Mouse (Mus musculus): ENCODE results near the gene Ak5.
"Not testable (repeated sequence)": the region's sequence is repeated elsewhere in the genome, so short reads cannot be mapped to it uniquely, and the experiment has no call there.

Ak5 gene

GRCm38 (mm10) chr3:152625061-152625820, 42.9 kb downstream of the Ak5 start:
- no peak for DNase-seq (ENCODE audit: low spot score)

GRCm38 (mm10) chr3:152620534-152620933, 47.6 kb downstream of the Ak5 start:
- no peak for DNase-seq (ENCODE audit: low spot score)

- DNase-seq (ENCODE audit: low spot score): no peak
Observed at GRCm38 (mm10) chr3:152620058-152620457, 48.1 kb downstream of the Ak5 start.

- DNase-seq (ENCODE audit: low spot score): no peak
Observed at GRCm38 (mm10) chr3:152609076-152609475, 59.1 kb downstream of the Ak5 start.

GRCm38 (mm10) chr3:152605849-152606248, 62.3 kb downstream of the Ak5 start:
- DNase-seq (ENCODE audit: low spot score): no peak

GRCm38 (mm10) chr3:152599679-152600078, 68.5 kb downstream of the Ak5 start:
- no peak for DNase-seq (ENCODE audit: low spot score)

GRCm38 (mm10) chr3:152596406-152597050, 71.6 kb downstream of the Ak5 start:
- DNase-seq (ENCODE audit: low spot score): no peak

GRCm38 (mm10) chr3:152592767-152593425, 75.3 kb downstream of the Ak5 start:
- no peak for DNase-seq (ENCODE audit: low spot score)

GRCm38 (mm10) chr3:152590491-152590890, 77.7 kb downstream of the Ak5 start:
- DNase-seq (ENCODE audit: low spot score): no peak

- not testable (repeated sequence) for DNase-seq (ENCODE audit: low spot score)
Observed at GRCm38 (mm10) chr3:152589101-152589500, 79.1 kb downstream of the Ak5 start.

- DNase-seq (ENCODE audit: low spot score): no peak
Observed at GRCm38 (mm10) chr3:152587007-152587406, 81.2 kb downstream of the Ak5 start.

- DNase-seq (ENCODE audit: low spot score): no peak
Observed at GRCm38 (mm10) chr3:152586191-152586590, 82.0 kb downstream of the Ak5 start.

GRCm38 (mm10) chr3:152585581-152585980, 82.6 kb downstream of the Ak5 start:
- no peak for DNase-seq (ENCODE audit: low spot score)

- DNase-seq (ENCODE audit: low spot score): no peak
Observed at GRCm38 (mm10) chr3:152583033-152583432, 85.1 kb downstream of the Ak5 start.

GRCm38 (mm10) chr3:152581853-152582252, 86.3 kb downstream of the Ak5 start:
- not testable (repeated sequence) for DNase-seq (ENCODE audit: low spot score)

- no peak for DNase-seq (ENCODE audit: low spot score)
Observed at GRCm38 (mm10) chr3:152579984-152580591, 88.1 kb downstream of the Ak5 start.

GRCm38 (mm10) chr3:152578282-152579228, 89.6 kb downstream of the Ak5 start:
- DNase-seq (ENCODE audit: low spot score): no peak

GRCm38 (mm10) chr3:152577763-152578162, 90.4 kb downstream of the Ak5 start:
- DNase-seq (ENCODE audit: low spot score): no peak

GRCm38 (mm10) chr3:152577273-152577672, 90.9 kb downstream of the Ak5 start:
- DNase-seq (ENCODE audit: low spot score): no peak

- no peak for DNase-seq (ENCODE audit: low spot score)
Observed at GRCm38 (mm10) chr3:152569242-152569605, 98.9 kb downstream of the Ak5 start.

GRCm38 (mm10) chr3:152568455-152569241, 99.5 kb downstream of the Ak5 start:
- DNase-seq (ENCODE audit: low spot score): peak; percentile 70
